Mouse (Mus musculus) ES-E14 (cell line): ENCODE measurements around the gene Sestd1. TPM values are rescaled to one million over a fixed set of nuclear protein-coding genes. Genes with fewer than 3 reads are reported as not detected.

Source experiments
- DNase-seq: peaks from one replicate; pipeline ENCODE4 v3.0.0-alpha.2; 2013; ENCODE audit warnings: low read depth, low spot score
- H3K27ac ChIP-seq: 2 replicates; pipeline ENCODE4 v1.5.1; 2012; ENCODE audit warnings: low read depth, mild to moderate bottlenecking, low read length, moderate library complexity, mixed read lengths; ENCODE audit not compliant: poor library complexity, insufficient read depth, severe bottlenecking
- H3K36me3 ChIP-seq: 2 replicates; pipeline ENCODE4 v1.6.1; 2012; ENCODE audit warnings: mild to moderate bottlenecking, low read length, moderate library complexity, mixed read lengths; ENCODE audit not compliant: control insufficient read depth, poor library complexity, insufficient read depth, severe bottlenecking
- H3K4me1 ChIP-seq, 2 experiments: fragments of 150-350 bp in 1 of 2; sonication (generic) in 1 of 2; 2 replicates each; pipeline ENCODE4 v1.6.1; 2012; ENCODE audit warnings: low read length in 2 of 2, mild to moderate bottlenecking in 1 of 2, mixed read lengths in 1 of 2; ENCODE audit not compliant: control insufficient read depth in 2 of 2, insufficient read depth in 2 of 2, poor library complexity in 1 of 2
- H3K4me3 ChIP-seq, 2 experiments: fragments of 150-350 bp in 1 of 2; sonication (generic) in 1 of 2; 2 replicates each; pipeline ENCODE4 v1.5.1; 2012; ENCODE audit warnings: low read length in 2 of 2, low read depth in 1 of 2, mild to moderate bottlenecking in 1 of 2, mixed read lengths in 1 of 2; ENCODE audit not compliant: insufficient read depth in 1 of 2, poor library complexity in 1 of 2, severe bottlenecking in 1 of 2
- H3K9ac ChIP-seq: 2 replicates; pipeline ENCODE4 v1.6.1; 2012; ENCODE audit warnings: low read depth, mild to moderate bottlenecking, low read length, mixed read lengths; ENCODE audit not compliant: poor library complexity, insufficient read depth, severe bottlenecking
- H3K9me3 ChIP-seq: fragments of 150-350 bp; sonication (generic); 2 replicates; pipeline ENCODE4 v1.6.1; 2012; ENCODE audit warnings: low read depth, mild to moderate bottlenecking, low read length; ENCODE audit not compliant: control insufficient read depth, insufficient read depth
- CHD2 ChIP-seq: IDR thresholded peaks from 2 replicates; pipeline ENCODE4 v1.6.1; 2014; ENCODE audit warnings: mild to moderate bottlenecking, low read depth, low read length, inconsistent platforms
- HCFC1 ChIP-seq: IDR thresholded peaks from 2 replicates; pipeline ENCODE4 v1.6.1; 2012; ENCODE audit warnings: low read length, inconsistent platforms, borderline replicate concordance; ENCODE audit not compliant: insufficient read depth
- MAFK ChIP-seq: IDR thresholded peaks from 2 replicates; pipeline ENCODE4 v1.6.1; 2014; ENCODE audit warnings: mild to moderate bottlenecking, low read depth, low read length, inconsistent platforms; ENCODE audit not compliant: insufficient read depth
- ZC3H11A ChIP-seq: IDR thresholded peaks from 2 replicates; pipeline ENCODE4 v1.6.1; 2012; ENCODE audit warnings: low read depth, mild to moderate bottlenecking, inconsistent platforms, low read length, borderline replicate concordance
- ZNF384 ChIP-seq: IDR thresholded peaks from 2 replicates; pipeline ENCODE4 v1.6.1; 2012; ENCODE audit warnings: low read depth, low read length, inconsistent platforms
- in situ Hi-C, 2 experiments: fragments of 600-800 bp; cut with MboI; formaldehyde crosslinking; loops; one replicate each; pipeline ENCODE4 v1.15.1; 2025; ENCODE audit warnings: low sequenced_read_pairs in 2 of 2, inconsistent platforms in 1 of 2; ENCODE audit not compliant: unreplicated experiment in 2 of 2
- total RNA-seq: library from RNA; depleted of rRNA; stranded (reverse); fragments of 300-350 nt; gene quantifications from 2 replicates; pipeline ENCODE4 v1.2.3, GENCODE M21; 2012

Gene Sestd1
- total RNA-seq, 1 experiment = 11.4 TPM

- Histone ChIP-seq H3K4me1 (no peaks in the 10 kb centered on the region), H3K4me3 (no peak overlapping the region), H3K27ac (no peak overlapping the region), H3K9me3 (no peaks in the 10 kb centered on the region), H3K36me3 (peaks cover 4% of the 10 kb centered on the region; the same call in 1 of the 2 replicates), H3K9ac (no peak overlapping the region)
- DNase-seq = no peak
- TF ChIP-seq HCFC1 (no peak), ZC3H11A (no peak), ZNF384 (no peak), CHD2 (no peak), MAFK (no peak)
- in situ Hi-C loops = no loop called here
These were observed 90.7 kb downstream of the Sestd1 start for GRCm38 (mm10) chr2:77189671-77190070.

DNA sequence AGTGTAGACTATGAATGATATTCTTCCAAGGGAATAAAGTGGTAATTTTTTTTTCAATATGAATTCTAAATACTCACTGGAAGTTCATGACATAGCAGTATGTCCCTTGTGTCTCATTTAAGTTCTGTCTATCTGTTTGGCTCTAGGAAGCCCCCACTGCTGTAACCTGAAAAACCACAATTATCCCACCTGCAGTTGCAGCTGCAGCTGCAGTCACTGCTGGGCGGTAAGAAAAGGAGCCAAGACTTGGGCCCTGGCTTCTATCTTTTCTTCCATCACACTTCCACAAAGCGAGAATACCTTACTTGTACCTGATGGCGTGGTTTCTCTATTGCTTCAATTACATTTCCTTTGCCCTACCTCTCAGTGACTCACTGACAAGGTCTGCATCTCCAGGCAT lies 92.9 kb downstream of the Sestd1 start:
- no peak for DNase-seq
- in situ Hi-C loops = no loop called here
- Histone ChIP-seq H3K4me1 (peaks cover 0 to 2% of the 10 kb centered on the region in 2 experiments; a peak in 2 of 4 replicates), H3K4me3 (no peak overlapping the region), H3K9me3 (no peaks in the 10 kb centered on the region), H3K9ac (no peak overlapping the region), H3K27ac (no peak overlapping the region), H3K36me3 (peaks cover 4% of the 10 kb centered on the region; the same call in 1 of the 2 replicates)
- TF ChIP-seq MAFK (no peak), ZNF384 (no peak), ZC3H11A (no peak), CHD2 (no peak), HCFC1 (no peak)

- in situ Hi-C loops = no loop called here
These were observed 93.5 kb downstream of the Sestd1 start for GRCm38 (mm10) chr2:77186912-77187311.

GRCm38 (mm10) chr2:77184049-77184571 lies 96.3 kb downstream of the Sestd1 start:
- TF ChIP-seq MAFK (no peak), ZC3H11A (no peak), HCFC1 (no peak), CHD2 (no peak), ZNF384 (no peak)

More at GRCm38 (mm10) chr2:77186912-77187311, 93.5 kb downstream of the Sestd1 start:
- Histone ChIP-seq H3K9me3 (no peaks in the 10 kb centered on the region), H3K27ac (no peak overlapping the region), H3K4me3 (no peak overlapping the region), H3K4me1 (peaks cover 0 to 2% of the 10 kb centered on the region in 2 experiments; a peak in 2 of 4 replicates), H3K9ac (no peak overlapping the region), H3K36me3 (peaks cover 4% of the 10 kb centered on the region; the same call in 1 of the 2 replicates)
- no peak for DNase-seq
- TF ChIP-seq HCFC1 (no peak), ZNF384 (no peak), ZC3H11A (no peak), MAFK (no peak), CHD2 (no peak)

DNA sequence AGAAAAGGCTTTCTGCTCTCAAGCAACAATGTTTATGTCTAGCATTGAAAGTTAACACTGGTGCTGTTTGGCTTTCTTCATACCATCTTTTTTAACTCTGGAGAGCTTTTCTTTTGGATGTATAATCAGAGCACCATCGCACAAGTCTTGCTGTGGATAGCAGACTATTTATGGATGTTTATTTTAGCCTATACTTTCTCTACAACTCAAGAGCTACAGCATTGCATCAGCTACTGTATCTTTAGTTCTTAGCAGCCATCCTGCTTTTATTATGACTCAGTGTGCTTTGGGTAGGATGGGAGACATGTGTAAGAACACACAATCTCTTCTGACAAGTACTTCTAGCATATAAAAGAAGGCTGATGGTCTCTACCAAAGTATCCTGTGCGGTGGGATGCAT lies 96.7 kb downstream of the Sestd1 start:
- H3K36me3 ChIP-seq = peaks cover 4% of the 10 kb centered on the region; the same call in 1 of the 2 replicates
- H3K9ac ChIP-seq = no peak overlapping the region
- H3K9me3 ChIP-seq = no peaks in the 10 kb centered on the region
- in situ Hi-C loops = no loop called here
- H3K27ac ChIP-seq = no peak overlapping the region
- no peak overlapping the region for H3K4me3 ChIP-seq
- no peak for DNase-seq
- peaks cover 0 to 2% of the 10 kb centered on the region in 2 experiments; a peak in 2 of 4 replicates for H3K4me1 ChIP-seq
- no peak for TF ChIP-seq ZC3H11A
- no peak for TF ChIP-seq MAFK
- TF ChIP-seq ZNF384 = no peak
- no peak for TF ChIP-seq HCFC1

More at GRCm38 (mm10) chr2:77184049-77184571, 96.3 kb downstream of the Sestd1 start:
- Histone ChIP-seq H3K4me3 (no peak overlapping the region), H3K36me3 (peaks cover 4% of the 10 kb centered on the region; the same call in 1 of the 2 replicates), H3K27ac (no peak overlapping the region), H3K4me1 (peaks cover 0 to 2% of the 10 kb centered on the region in 2 experiments; a peak in 2 of 4 replicates), H3K9ac (no peak overlapping the region), H3K9me3 (no peaks in the 10 kb centered on the region)
- in situ Hi-C loops = no loop called here
- DNase-seq = no peak
